8 mouse cellular contexts compared by ENCODE assay signal in the genomic region with DNA sequence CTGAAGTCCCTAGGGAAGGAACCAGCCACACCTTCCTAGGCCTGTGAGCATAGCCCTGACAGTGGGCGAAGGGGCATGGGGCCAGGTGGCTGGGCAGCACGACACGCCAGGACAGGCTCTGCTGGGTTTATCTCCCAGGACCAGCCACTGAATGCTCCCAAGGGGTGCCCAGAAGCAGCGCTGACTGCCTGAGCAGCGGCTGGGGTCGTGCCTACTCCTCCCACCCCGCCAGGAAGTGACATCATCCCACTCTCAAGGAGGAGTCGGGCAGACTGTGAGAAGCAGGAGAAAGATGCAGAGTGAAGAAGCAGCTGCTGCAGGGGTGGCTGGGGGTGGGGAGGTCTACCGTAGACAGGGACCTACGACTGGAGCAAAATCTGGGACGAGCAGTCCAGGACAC. TPM values are rescaled to one million over a fixed set of nuclear protein-coding genes. Genes with fewer than 3 reads are reported as not detected.
DNase-seq lines count a peak whose midpoint lies in the region; ATAC-seq and TF ChIP-seq lines count a peak whose summit lies in the region.

No protein-coding gene starts in this region.

- H3K4me2 ChIP-seq in forebrain, embryonic 13.5 days = peak overlapping the region; percentile 34
- H3K4me2 ChIP-seq in stomach, postnatal 0 days (replicated peaks; ENCODE audit: low read depth) = 0 out of 2 replicates have a peak overlapping the region, but pooled peaks have one; percentile 20

- no peak for TF ChIP-seq CTCF in gastrocnemius, adult 2 months (IDR thresholded peaks at IDR 0.05)
- TF ChIP-seq CTCF in stomach, postnatal 0 days (IDR thresholded peaks at IDR 0.05; ENCODE audit: low read depth) = no peak

- peak overlapping the region; percentile 45; the same call in 1 of the 2 replicates for H3K4me3 ChIP-seq in gastrocnemius, adult 2 months
- H3K4me3 ChIP-seq in forebrain, embryonic 13.5 days = no peak overlapping the region
- H3K4me3 ChIP-seq in midbrain, embryonic 10.5 days = peak overlapping the region; percentile 14; the same call in 1 of the 2 replicates
- no peak overlapping the region for H3K4me3 ChIP-seq in stomach, postnatal 0 days (ENCODE audit: low read depth, low read length)

- peak overlapping the region; percentile 52 for H3K9ac ChIP-seq in forebrain, embryonic 13.5 days
- peak overlapping the region; percentile 38; the same call in 1 of the 2 replicates for H3K9ac ChIP-seq in stomach, postnatal 0 days (ENCODE audit: low read length)

- intact Hi-C loops in gastrocnemius, adult 2 months (cut with DNase I) = no loop called here
- intact Hi-C loops in heart, postnatal 36 days (cut with DNase I) = no loop called here

- ATAC-seq in forebrain, embryonic 13.5 days = peak; percentile 60
- ATAC-seq in stomach, postnatal 0 days (ENCODE audit: low FRiP score, low TSS enrichment) = peak; percentile 41

- no peaks in the 10 kb centered on the region for H3K36me3 ChIP-seq in forebrain, embryonic 13.5 days (ENCODE audit: poor library complexity, severe bottlenecking)
- no peaks in the 10 kb centered on the region for H3K36me3 ChIP-seq in midbrain, embryonic 10.5 days
- H3K36me3 ChIP-seq in stomach, postnatal 0 days (ENCODE audit: control insufficient read depth, insufficient read depth, low read length) = no peaks in the 10 kb centered on the region

- peak; percentile 66 for DNase-seq in gastrocnemius, adult 2 months
- DNase-seq in gastrocnemius, adult 8-10 months (ENCODE audit: low spot score in 2 of 2) = no peak
- peak; percentile 38 to 41 for DNase-seq in B cell, adult 2 months
- DNase-seq in heart, postnatal 36 days = peak; percentile 52 to 55
- peak; percentile 40 for DNase-seq in midbrain, embryonic 10.5 days (ENCODE audit: low spot score)
- DNase-seq in stomach, postnatal 0 days (ENCODE audit: low spot score) = no peak
- no peak for DNase-seq in adrenal gland, postnatal 25 days

- peak overlapping the region; percentile 62 for H3K27ac ChIP-seq in gastrocnemius, adult 2 months
- peak overlapping the region; percentile 6; the same call in 1 of the 2 replicates for H3K27ac ChIP-seq in forebrain, embryonic 13.5 days
- peak overlapping the region; percentile 78 for H3K27ac ChIP-seq in midbrain, embryonic 10.5 days (replicated peaks)
- peak overlapping the region; percentile 63; the same call in 1 of the 2 replicates for H3K27ac ChIP-seq in stomach, postnatal 0 days (replicated peaks)

- H3K4me1 ChIP-seq in forebrain, embryonic 13.5 days = peaks cover 45% of the 10 kb centered on the region
- H3K4me1 ChIP-seq in midbrain, embryonic 10.5 days = peaks cover 36% of the 10 kb centered on the region
- no peaks in the 10 kb centered on the region for H3K4me1 ChIP-seq in stomach, postnatal 0 days (replicated peaks; ENCODE audit: control insufficient read depth, insufficient read depth)

- H3K27me3 ChIP-seq in forebrain, embryonic 13.5 days = peaks cover 8% of the 10 kb centered on the region
- H3K27me3 ChIP-seq in midbrain, embryonic 10.5 days (ENCODE audit: low read depth, poor library complexity, severe bottlenecking) = peaks cover 33% of the 10 kb centered on the region
- H3K27me3 ChIP-seq in stomach, postnatal 0 days (ENCODE audit: control insufficient read depth, insufficient read depth, low read length) = no peaks in the 10 kb centered on the region

- 25% methylated on average over 11 of the region's 11 CpGs for WGBS in forebrain, embryonic 13.5 days
- 40% methylated on average over 11 of the region's 11 CpGs for WGBS in midbrain, embryonic 10.5 days
- WGBS in stomach, postnatal 0 days = 25% methylated on average over 11 of the region's 11 CpGs

- no peak for TF ChIP-seq EP300 in stomach, postnatal 0 days (optimal IDR thresholded peaks at IDR 0.05)

- H3K9me3 ChIP-seq in forebrain, embryonic 13.5 days (replicated peaks) = no peaks in the 10 kb centered on the region
- no peaks in the 10 kb centered on the region for H3K9me3 ChIP-seq in midbrain, embryonic 10.5 days (replicated peaks)
- H3K9me3 ChIP-seq in stomach, postnatal 0 days (ENCODE audit: control insufficient read depth, low read length) = no peaks in the 10 kb centered on the region

RNA-seq across cellular contexts. Expression of a gene that starts 31.9 kb away (rescaled TPM):
- 1 to 10 TPM; 7.2 to 8.6 TPM for total RNA-seq in gastrocnemius, adult 2 months (2021)
- 10 to 100 TPM in 1 of 4 experiments, 1 to 10 TPM in 3; 7.9 to 10.7 (median 8.8) TPM for total RNA-seq in gastrocnemius, adult 8-10 months (2022)
- polyA plus RNA-seq in forebrain, embryonic 13.5 days (2015; fragmentation: Nextera tagmentation; extraction: Ambion mirVana) = 3.2 TPM in 2 replicates
- total RNA-seq in heart, postnatal 36 days (2021) = 1 to 10 TPM; 2.7 TPM
- 1.8 and 2.7 TPM in 2 replicates for polyA plus RNA-seq in midbrain, embryonic 10.5 days (2016; fragmentation: Nextera tagmentation; extraction: Ambion mirVana)
- polyA plus RNA-seq in stomach, postnatal 0 days (2015; fragmentation: Nextera tagmentation; extraction: Ambion mirVana) = 1.3 and 1.7 TPM in 2 replicates
- 5.5 and 7.3 TPM in 2 replicates for total RNA-seq in adrenal gland, postnatal 25 days (2021)

RNA-seq across cellular contexts. Expression of a gene that starts 32.2 kb away (rescaled TPM):
- not detected for total RNA-seq in gastrocnemius, adult 2 months (2021)
- total RNA-seq in gastrocnemius, adult 8-10 months (2022) = not detected
- 0.22 and 0.31 TPM in 2 replicates for polyA plus RNA-seq in forebrain, embryonic 13.5 days (2015; fragmentation: Nextera tagmentation; extraction: Ambion mirVana)
- total RNA-seq in heart, postnatal 36 days (2021) = 1 to 10 TPM; 5.9 to 7.3 TPM
- 2.1 and 2.2 TPM in 2 replicates for polyA plus RNA-seq in midbrain, embryonic 10.5 days (2016; fragmentation: Nextera tagmentation; extraction: Ambion mirVana)
- polyA plus RNA-seq in stomach, postnatal 0 days (2015; fragmentation: Nextera tagmentation; extraction: Ambion mirVana) = 9.6 and 10.7 TPM in 2 replicates
- 0.67 and 1.4 TPM in 2 replicates for total RNA-seq in adrenal gland, postnatal 25 days (2021)

Comparison
In these comparisons a context has a peak if more than half of its experiments do, and no peak if none do; other contexts are left out.
1. DNase-seq: peak in gastrocnemius, adult 2 months (single experiment), B cell, adult 2 months (2 of 2), heart, postnatal 36 days (2 of 2) and midbrain, embryonic 10.5 days (single experiment); none in gastrocnemius, adult 8-10 months (0 of 2), stomach, postnatal 0 days (single experiment) and adrenal gland, postnatal 25 days (single experiment).
2. H3K27ac ChIP-seq: peak in every context shown above with its lines; median percentile 78 in midbrain, embryonic 10.5 days; 63 in stomach, postnatal 0 days; 62 in gastrocnemius, adult 2 months; 6 in forebrain, embryonic 13.5 days.
3. H3K4me3 ChIP-seq: peak in gastrocnemius, adult 2 months (single experiment) and midbrain, embryonic 10.5 days (single experiment); none in forebrain, embryonic 13.5 days (single experiment) and stomach, postnatal 0 days (single experiment).